Mouse (Mus musculus) liver, embryonic 14.5 days (tissue): ENCODE results near the gene Mob3a. TPM values are rescaled to one million over a fixed set of nuclear protein-coding genes. Genes with fewer than 3 reads are reported as not detected.
A peak's percentile ranks its signal among the peaks of the same experiment; 100 is the strongest.

Source experiments
- ATAC-seq: fragments of 200-750 bp; cut with Nextera tagmentation; 2 replicates; pipeline ENCODE4 v1.8.0; 2017; ENCODE audit warnings: moderate number of reproducible peaks, mild to moderate bottlenecking, moderate library complexity; ENCODE audit not compliant: insufficient read depth
- DNase-seq, 3 experiments: peaks; one replicate each; pipeline ENCODE4 v3.0.0-alpha.2; 2012 to 2013; ENCODE audit warnings: low read depth in 3 of 3, low spot score in 3 of 3
- H3K27ac ChIP-seq: fragments of 300-500 bp; sonication (generic); 2 replicates; pipeline ENCODE4 v1.5.1; 2014; ENCODE audit warnings: moderate library complexity, mild to moderate bottlenecking, control low read depth, inconsistent platforms
- H3K27me3 ChIP-seq: fragments of 300-500 bp; sonication (generic); 2 replicates; pipeline ENCODE4 v1.6.1; 2014; ENCODE audit warnings: mild to moderate bottlenecking, low read length, moderate library complexity; ENCODE audit not compliant: control insufficient read depth, insufficient read depth
- H3K36me3 ChIP-seq: fragments of 300-500 bp; sonication (generic); replicated peaks from 2 replicates; pipeline ENCODE4 v1.6.1; 2014; ENCODE audit warnings: low read depth; ENCODE audit not compliant: control insufficient read depth, insufficient read depth
- H3K4me1 ChIP-seq, 2 experiments: fragments of 200-500 bp in 1 of 2; fragments of 300-500 bp in 1 of 2; sonication (generic) in 1 of 2; replicated peaks; 2 replicates each; pipeline ENCODE4 v1.6.1; 2012 to 2014; ENCODE audit warnings: antibody characterized with exemption in 1 of 2, inconsistent platforms in 1 of 2, low read length in 1 of 2; ENCODE audit not compliant: control insufficient read depth in 2 of 2, insufficient read depth in 2 of 2
- H3K4me2 ChIP-seq: fragments of 300-500 bp; sonication (generic); 2 replicates; pipeline ENCODE4 v1.6.1; 2014; ENCODE audit warnings: low read depth, mild to moderate bottlenecking, control low read depth, moderate library complexity
- H3K4me3 ChIP-seq, 2 experiments: fragments of 200-500 bp in 1 of 2; fragments of 300-500 bp in 1 of 2; sonication (generic) in 1 of 2; 2 replicates each; pipeline ENCODE4 v1.5.1; 2012 to 2014; ENCODE audit warnings: low read depth in 2 of 2, low read length in 2 of 2, mild to moderate bottlenecking in 2 of 2, control low read depth in 1 of 2, inconsistent platforms in 1 of 2, moderate library complexity in 1 of 2; ENCODE audit not compliant: insufficient read depth in 1 of 2
- H3K9ac ChIP-seq: fragments of 300-500 bp; sonication (generic); replicated peaks from 2 replicates; pipeline ENCODE4 v1.6.1; 2014; ENCODE audit warnings: mild to moderate bottlenecking, control low read depth, moderate library complexity
- H3K9me3 ChIP-seq: fragments of 300-500 bp; sonication (generic); 2 replicates; pipeline ENCODE4 v1.6.1; 2016; ENCODE audit warnings: low read length, mixed read lengths; ENCODE audit not compliant: control insufficient read depth
- CTCF ChIP-seq: IDR thresholded peaks from 2 replicates; pipeline ENCODE4 v1.5.1; 2016; ENCODE audit warnings: antibody characterized with exemption, low read depth, control low read depth
- EP300 ChIP-seq: IDR thresholded peaks from 2 replicates; pipeline ENCODE4 v1.6.1; 2016; ENCODE audit warnings: antibody characterized with exemption, low read depth
- WGBS: fragments of 180-500 bp; shearing (Covaris S2); extraction: QIAGEN DNeasy Blood & Tissue Kit; methylation state at CpG from one replicate; pipeline ENCODE4 v1.1.7; 2014; ENCODE audit not compliant: insufficient replicate concordance; 5-methylcytosine and 5-hydroxymethylcytosine counted together
- polyA plus RNA-seq, 2 experiments: library from polyadenylated mRNA; depleted of rRNA in 1 of 2; stranded (reverse) in 1 of 2; unstranded in 1 of 2; fragments of >200 nt; fragmentation: Nextera tagmentation in 1 of 2; extraction: Ambion mirVana in 1 of 2; gene quantifications; 2 replicates each; pipeline versions ENCODE4 v1.2.1 to v1.2.3; 2012 to 2014

The Mob3a gene
- polyA plus RNA-seq, 2 experiments, result 13.0 to 14.2 TPM

- Histone ChIP-seq H3K9ac (peak overlapping the region; percentile 53), H3K4me3 (peak overlapping the region; percentile 14 to 64; a peak in 3 of 4 replicates), H3K27me3 (no peaks in the 10 kb centered on the region), H3K27ac (peak overlapping the region; percentile 92), H3K4me1 (peaks cover 65 to 66% of the 10 kb centered on the region in 2 experiments), H3K36me3 (no peaks in the 10 kb centered on the region), H3K9me3 (no peaks in the 10 kb centered on the region), H3K4me2 (peak overlapping the region; percentile 98)
- DNase-seq (no peak), ATAC-seq (no peak)
- no peak for TF ChIP-seq EP300
- no peak for TF ChIP-seq CTCF
- WGBS, result 39% methylated on average over 7 of the region's 7 CpGs
Observed at GRCm38 (mm10) chr10:80700038-80700504, 1.7 kb downstream of the Mob3a start.

- H3K36me3 ChIP-seq, result no peaks in the 10 kb centered on the region
- peak overlapping the region; percentile 87 for H3K27ac ChIP-seq
- TF ChIP-seq CTCF (no peak), EP300 (no peak)
- H3K4me3 ChIP-seq, result no peak overlapping the region
- no peaks in the 10 kb centered on the region for H3K9me3 ChIP-seq
- H3K4me2 ChIP-seq, result peak overlapping the region; percentile 74
- H3K9ac ChIP-seq, result peak overlapping the region; percentile 53
- DNase-seq, result no peak
- H3K4me1 ChIP-seq, result peaks cover 72 to 74% of the 10 kb centered on the region in 2 experiments
- H3K27me3 ChIP-seq, result no peaks in the 10 kb centered on the region
- ATAC-seq, result no peak
- WGBS, result 60% methylated on average over 9 of the region's 9 CpGs
Observed at GRCm38 (mm10) chr10:80698605-80699004, 3.2 kb downstream of the Mob3a start.

GRCm38 (mm10) chr10:80697812-80698211 is 4.0 kb downstream of the Mob3a start:
- Histone ChIP-seq H3K27me3 (no peaks in the 10 kb centered on the region), H3K4me3 (peak overlapping the region; percentile 31 to 36), H3K9me3 (no peaks in the 10 kb centered on the region), H3K4me2 (peak overlapping the region; percentile 74), H3K4me1 (peaks cover 66 to 72% of the 10 kb centered on the region in 2 experiments), H3K36me3 (no peaks in the 10 kb centered on the region), H3K9ac (peak overlapping the region; percentile 53), H3K27ac (peak overlapping the region; percentile 87)
- 12% methylated on average over 9 of the region's 9 CpGs for WGBS
- peak; percentile 84 to 90 (median 90) for DNase-seq
- peak; percentile 63 for ATAC-seq
- peak; percentile 97 for TF ChIP-seq EP300
- TF ChIP-seq CTCF, result no peak

DNA sequence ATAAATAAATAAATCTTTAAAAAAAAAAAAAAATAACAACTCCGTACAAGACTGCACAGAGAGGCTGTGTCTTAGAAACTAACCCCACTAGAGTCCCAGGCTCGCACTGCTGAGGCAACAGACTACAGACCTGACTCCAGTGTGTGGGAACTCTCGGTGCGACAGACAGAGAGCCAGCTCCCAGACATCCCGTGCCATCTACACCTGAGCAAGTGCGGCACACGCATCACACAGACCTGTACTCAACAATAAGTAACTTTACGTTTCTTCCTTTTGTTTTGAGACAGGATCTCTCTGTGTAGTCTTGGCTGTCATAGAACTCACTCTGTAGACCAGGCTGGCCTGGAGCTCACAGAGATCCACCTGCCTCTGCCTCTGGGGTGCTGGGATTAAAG is 4.4 kb downstream of the Mob3a start:
- H3K36me3 ChIP-seq, result no peaks in the 10 kb centered on the region
- DNase-seq, result no peak
- H3K9ac ChIP-seq, result no peak overlapping the region
- ATAC-seq, result no peak
- 62% methylated on average over 8 of the region's 8 CpGs for WGBS
- H3K4me3 ChIP-seq, result peak overlapping the region; percentile 31 to 36; a peak in 2 of 4 replicates
- no peaks in the 10 kb centered on the region for H3K27me3 ChIP-seq
- peak overlapping the region; percentile 3 for H3K27ac ChIP-seq
- H3K4me2 ChIP-seq, result peak overlapping the region; percentile 74
- no peak for TF ChIP-seq EP300
- no peak for TF ChIP-seq CTCF
- no peaks in the 10 kb centered on the region for H3K9me3 ChIP-seq
- H3K4me1 ChIP-seq, result peaks cover 66 to 76% of the 10 kb centered on the region in 2 experiments

- H3K9me3 ChIP-seq, result no peaks in the 10 kb centered on the region
- TF ChIP-seq EP300, result no peak
- no peak for TF ChIP-seq CTCF
- H3K36me3 ChIP-seq, result no peaks in the 10 kb centered on the region
- H3K4me3 ChIP-seq, result no peak overlapping the region
- no peak overlapping the region for H3K9ac ChIP-seq
- WGBS, result 29% methylated on average over 11 of the region's 12 CpGs
- H3K27ac ChIP-seq, result peak overlapping the region; percentile 56
- peak overlapping the region; percentile 74 for H3K4me2 ChIP-seq
- no peak for ATAC-seq
- no peak for DNase-seq
- no peaks in the 10 kb centered on the region for H3K27me3 ChIP-seq
- H3K4me1 ChIP-seq, result peaks cover 69 to 82% of the 10 kb centered on the region in 2 experiments
Observed at GRCm38 (mm10) chr10:80696502-80697392, 5.0 kb downstream of the Mob3a start.
